Mouse (Mus musculus) hindbrain, postnatal 0 days (tissue): ENCODE measurements around the gene Hspb1. TPM values are rescaled to one million over a fixed set of nuclear protein-coding genes. Genes with fewer than 3 reads are reported as not detected.

Experiments used
- ATAC-seq: fragments of 200-750 bp; cut with Nextera tagmentation; 2 replicates; pipeline ENCODE4 v1.8.0; 2017; ENCODE audit warnings: mild to moderate bottlenecking, moderate TSS enrichment, moderate library complexity
- DNase-seq: peaks from one replicate; pipeline ENCODE4 v3.0.0-alpha.2; 2015; ENCODE audit warnings: low spot score
- H3K27ac ChIP-seq: fragments of 300-500 bp; sonication (generic); 2 replicates; pipeline ENCODE4 v1.5.1; 2014; ENCODE audit warnings: mild to moderate bottlenecking
- H3K27me3 ChIP-seq: fragments of 300-500 bp; sonication (generic); 2 replicates; pipeline ENCODE4 v1.6.1; 2014; ENCODE audit warnings: low read length, mixed read lengths; ENCODE audit not compliant: insufficient read depth
- H3K36me3 ChIP-seq: fragments of 300-500 bp; sonication (generic); 2 replicates; pipeline ENCODE4 v1.6.1; 2014; ENCODE audit warnings: low read length, mixed read lengths; ENCODE audit not compliant: insufficient read depth
- H3K4me1 ChIP-seq: fragments of 300-500 bp; sonication (generic); 2 replicates; pipeline ENCODE4 v1.6.1; 2014; ENCODE audit warnings: antibody characterized with exemption, low read length, mixed read lengths; ENCODE audit not compliant: insufficient read depth
- H3K4me2 ChIP-seq: fragments of 300-500 bp; sonication (generic); 2 replicates; pipeline ENCODE4 v1.6.1; 2014; ENCODE audit warnings: low read depth, mild to moderate bottlenecking, low read length, moderate library complexity, mixed read lengths
- H3K4me3 ChIP-seq: fragments of 300-500 bp; sonication (generic); 2 replicates; pipeline ENCODE4 v1.5.1; 2014; ENCODE audit warnings: low read length
- H3K9ac ChIP-seq: fragments of 300-500 bp; sonication (generic); replicated peaks from 2 replicates; pipeline ENCODE4 v1.6.1; 2014; ENCODE audit warnings: mild to moderate bottlenecking, low read length, moderate library complexity, mixed read lengths
- H3K9me3 ChIP-seq: fragments of 300-500 bp; sonication (generic); 2 replicates; pipeline ENCODE4 v1.6.1; 2016; ENCODE audit warnings: low read length, mixed read lengths
- CTCF ChIP-seq: IDR thresholded peaks from 2 replicates; pipeline ENCODE4 v1.5.1; 2016; ENCODE audit warnings: antibody characterized with exemption, control low read depth, low read depth
- WGBS: fragments of 180-500 bp; shearing (Covaris S2); extraction: QIAGEN DNeasy Blood & Tissue Kit; methylation state at CpG from one replicate; pipeline ENCODE4 v1.1.7; 2014; 5-methylcytosine and 5-hydroxymethylcytosine counted together
- polyA plus RNA-seq: library from polyadenylated mRNA; unstranded; fragments of >200 nt; fragmentation: Nextera tagmentation; extraction: Ambion mirVana; gene quantifications from 2 replicates; pipeline ENCODE4 v1.2.1, GENCODE M21; 2015
- total RNA-seq: library from RNA; depleted of rRNA; stranded (reverse); fragments of >200 nt; gene quantifications from 2 replicates; pipeline ENCODE4 v1.2.3, GENCODE M21; 2014

Hspb1 gene
- total and polyA plus RNA-seq, 2 experiments from 2014 or later, result 28.0 to 29.6 TPM

DNA sequence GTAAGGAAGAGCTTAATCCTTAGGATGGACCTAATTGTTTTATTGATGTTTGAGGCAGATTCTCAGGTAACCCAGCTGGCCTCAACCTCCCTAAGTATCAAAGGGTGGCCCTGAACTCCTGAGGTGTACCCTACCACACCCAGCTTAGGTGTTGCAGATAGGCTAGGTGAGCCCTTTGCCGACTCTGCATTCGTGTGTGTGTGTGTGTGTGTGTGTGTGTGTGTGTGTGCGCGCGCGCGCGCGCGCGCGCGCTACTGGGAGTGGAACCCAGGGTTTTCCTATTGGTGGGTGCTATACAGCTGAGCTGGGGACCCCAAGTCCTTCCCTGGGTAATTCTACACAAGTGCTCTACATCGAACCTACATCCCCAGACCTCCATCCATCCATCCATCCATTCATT lies 36.2 kb upstream of the Hspb1 start:
- H3K27ac ChIP-seq, result peak overlapping the region; percentile 67; the same call in 1 of the 2 replicates
- no peaks in the 10 kb centered on the region for H3K9me3 ChIP-seq
- H3K4me1 ChIP-seq, result peaks cover 2% of the 10 kb centered on the region; the same call in 1 of the 2 replicates
- TF ChIP-seq CTCF, result no peak
- H3K4me2 ChIP-seq, result no peak overlapping the region
- ATAC-seq (no peak), DNase-seq (no peak)
- no peak overlapping the region for H3K9ac ChIP-seq
- 13% methylated on average over 12 of the region's 14 CpGs for WGBS
- H3K4me3 ChIP-seq, result no peak overlapping the region
- peaks cover 12% of the 10 kb centered on the region for H3K27me3 ChIP-seq
- peaks cover 4% of the 10 kb centered on the region; the same call in 1 of the 2 replicates for H3K36me3 ChIP-seq

DNA sequence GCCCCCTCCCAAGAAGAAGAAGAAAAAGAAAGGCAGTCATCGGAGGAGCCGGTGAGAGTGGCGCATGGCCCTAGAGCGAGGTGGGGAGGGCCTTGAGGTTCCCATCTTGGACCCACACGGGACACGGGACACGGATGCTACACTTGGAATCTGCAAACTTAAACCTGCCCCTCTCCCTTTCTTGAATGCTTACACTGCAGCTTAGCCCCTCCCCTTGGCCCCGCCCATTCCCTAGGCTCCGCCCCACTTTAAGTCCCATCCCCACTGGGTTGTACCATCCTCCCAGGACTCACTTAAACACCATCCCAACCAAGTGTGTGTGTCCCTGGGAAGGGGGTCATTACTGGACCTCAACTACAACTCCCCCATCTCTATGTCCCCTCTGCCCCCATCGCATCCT lies 35.3 kb upstream of the Hspb1 start:
- peaks cover 12% of the 10 kb centered on the region for H3K27me3 ChIP-seq
- H3K9me3 ChIP-seq, result no peaks in the 10 kb centered on the region
- no peak overlapping the region for H3K27ac ChIP-seq
- H3K4me1 ChIP-seq, result peaks cover 2% of the 10 kb centered on the region; the same call in 1 of the 2 replicates
- no peak for TF ChIP-seq CTCF
- peaks cover 4% of the 10 kb centered on the region; the same call in 1 of the 2 replicates for H3K36me3 ChIP-seq
- no peak overlapping the region; the same call in 1 of the 2 replicates for H3K9ac ChIP-seq
- DNase-seq (no peak), ATAC-seq (no peak)
- 14% methylated on average over 9 of the region's 10 CpGs for WGBS
- H3K4me2 ChIP-seq, result no peak overlapping the region
- no peak overlapping the region for H3K4me3 ChIP-seq

DNA sequence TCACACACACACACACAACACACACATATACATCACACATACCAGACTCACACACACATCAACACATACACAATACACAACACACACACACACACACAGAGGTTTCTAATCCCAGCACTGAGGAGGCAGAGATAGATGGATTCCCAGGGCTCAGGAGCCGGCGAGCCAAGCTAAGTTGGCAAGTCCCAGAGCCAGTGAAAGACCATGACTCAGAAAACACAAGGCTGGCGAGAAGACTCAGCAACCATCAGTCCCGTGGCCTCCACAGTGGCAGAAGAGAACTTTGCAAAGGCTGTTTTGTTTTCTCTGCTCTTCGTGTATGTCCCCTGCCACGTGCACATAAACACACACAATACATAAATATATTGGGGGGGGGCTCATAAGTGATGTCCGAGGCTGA lies 34.0 kb upstream of the Hspb1 start:
- no peak overlapping the region for H3K9ac ChIP-seq
- DNase-seq (no peak), ATAC-seq (no peak)
- TF ChIP-seq CTCF, result no peak
- H3K4me3 ChIP-seq, result no peak overlapping the region
- H3K27me3 ChIP-seq, result peaks cover 12% of the 10 kb centered on the region
- 44% methylated on average over 7 of the region's 7 CpGs for WGBS
- peaks cover 2% of the 10 kb centered on the region; the same call in 1 of the 2 replicates for H3K4me1 ChIP-seq
- no peak overlapping the region for H3K27ac ChIP-seq
- no peaks in the 10 kb centered on the region for H3K9me3 ChIP-seq
- H3K4me2 ChIP-seq, result no peak overlapping the region
- peaks cover 4% of the 10 kb centered on the region; the same call in 1 of the 2 replicates for H3K36me3 ChIP-seq

DNA sequence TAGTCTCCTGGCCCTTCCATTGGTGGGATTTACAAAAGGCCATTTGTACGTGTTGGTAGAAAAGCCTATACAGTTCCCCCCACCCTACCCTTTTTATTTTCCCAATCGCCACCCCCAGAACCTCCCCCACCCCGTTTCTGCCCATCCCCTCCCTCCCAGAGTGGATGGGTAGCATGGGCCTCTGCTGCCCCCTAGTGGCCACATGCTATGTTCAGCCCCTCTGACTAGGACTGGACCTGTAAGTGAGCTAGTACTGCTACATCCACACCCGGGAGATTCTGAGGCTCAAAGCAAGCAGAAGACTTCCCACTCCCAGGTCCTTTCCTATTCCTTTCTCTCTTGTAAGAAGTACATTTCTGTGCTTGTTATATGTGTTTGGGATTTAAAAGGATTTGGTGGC lies 32.6 kb upstream of the Hspb1 start:
- ATAC-seq, result peak; percentile 75
- peak; percentile 88 for DNase-seq
- 5% methylated on average over 4 of the region's 4 CpGs for WGBS
- Histone ChIP-seq H3K4me1 (peaks cover 2% of the 10 kb centered on the region; the same call in 1 of the 2 replicates), H3K4me3 (no peak overlapping the region), H3K27me3 (peaks cover 12% of the 10 kb centered on the region), H3K9me3 (no peaks in the 10 kb centered on the region), H3K36me3 (peaks cover 4% of the 10 kb centered on the region; the same call in 1 of the 2 replicates), H3K9ac (no peak overlapping the region), H3K4me2 (no peak overlapping the region), H3K27ac (no peak overlapping the region)
- peak; percentile 94 for TF ChIP-seq CTCF

DNA sequence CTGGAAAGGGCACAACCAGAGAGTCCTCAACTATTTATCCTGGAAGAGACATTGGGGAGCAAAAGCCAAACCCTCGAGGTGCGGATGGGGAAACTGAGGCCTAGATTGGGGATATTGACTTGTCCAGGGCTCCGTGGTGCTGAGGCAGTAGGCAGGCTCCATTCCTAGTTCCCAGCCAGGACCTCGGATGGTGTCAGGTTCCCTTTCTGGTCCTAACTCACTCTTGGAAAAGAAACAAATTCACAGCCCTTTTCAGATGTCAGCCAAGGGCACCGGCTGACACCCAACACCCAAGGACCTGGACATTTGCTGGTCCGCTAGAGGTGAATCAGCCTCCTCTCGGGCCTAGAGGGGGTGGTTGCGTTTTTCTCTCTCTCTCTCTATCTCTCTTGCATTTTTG lies 21.1 kb upstream of the Hspb1 start:
- no peak for TF ChIP-seq CTCF
- H3K27me3 ChIP-seq, result no peaks in the 10 kb centered on the region
- H3K27ac ChIP-seq, result no peak overlapping the region
- H3K36me3 ChIP-seq, result no peaks in the 10 kb centered on the region; the same call in 1 of the 2 replicates
- WGBS, result 49% methylated on average over 8 of the region's 8 CpGs
- no peak overlapping the region for H3K4me3 ChIP-seq
- ATAC-seq (no peak), DNase-seq (no peak)
- no peak overlapping the region for H3K9ac ChIP-seq
- peaks cover 5% of the 10 kb centered on the region; the same call in 1 of the 2 replicates for H3K4me1 ChIP-seq
- H3K4me2 ChIP-seq, result no peak overlapping the region
- no peaks in the 10 kb centered on the region for H3K9me3 ChIP-seq

DNA sequence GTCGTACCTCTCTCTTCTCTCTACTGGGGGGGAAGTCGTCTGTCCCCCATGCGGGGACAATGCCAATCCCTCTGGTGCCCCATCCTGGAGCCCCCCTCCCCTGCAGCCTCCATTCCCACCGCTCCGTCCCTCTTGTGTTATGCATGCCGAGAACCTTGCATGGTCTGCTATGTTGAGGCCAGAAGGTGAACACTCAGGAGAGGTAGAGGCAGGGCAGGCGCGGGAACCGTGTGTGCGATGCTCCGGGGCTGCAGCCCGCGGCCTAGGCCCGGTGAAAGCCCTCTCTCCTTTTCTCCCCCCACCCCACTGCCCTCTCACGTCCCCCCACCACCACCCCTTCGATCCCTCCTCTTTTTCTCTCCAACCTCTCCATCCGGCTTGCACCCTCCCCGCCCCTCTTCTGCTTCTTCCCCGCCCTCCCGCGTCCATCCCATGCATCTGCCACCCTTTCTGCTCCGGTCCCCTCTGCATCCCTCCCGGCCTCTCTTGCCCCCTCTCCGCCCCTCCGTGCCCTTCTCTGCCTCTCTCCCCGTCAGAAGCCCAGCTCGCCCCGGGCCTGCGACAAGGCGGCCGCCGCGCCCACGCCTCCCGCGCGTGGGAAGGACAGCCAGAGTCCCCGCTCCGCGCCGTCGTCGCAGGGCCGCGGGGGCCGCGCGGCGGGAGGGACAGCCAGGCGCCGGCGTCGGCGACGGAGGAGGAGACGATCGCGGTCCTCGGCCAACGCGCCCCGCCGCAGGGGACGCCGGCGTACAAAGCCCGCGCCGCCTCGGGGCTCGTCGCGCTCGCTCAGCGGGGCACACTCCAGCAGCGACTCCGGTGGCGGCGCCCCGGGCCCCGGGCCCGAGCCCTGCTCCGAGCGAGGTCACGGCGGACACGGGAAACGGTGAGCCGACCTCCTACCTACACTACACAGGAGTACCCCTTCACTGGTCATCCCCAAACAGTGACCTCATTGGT lies 19.8 kb upstream of the Hspb1 start:
- ATAC-seq, result peak; percentile 54
- 2% methylated on average over 87 of the region's 89 CpGs for WGBS
- DNase-seq, result peak; percentile 52
- Histone ChIP-seq H3K36me3 (no peaks in the 10 kb centered on the region; the same call in 1 of the 2 replicates), H3K4me3 (peak overlapping the region; percentile 47), H3K9me3 (no peaks in the 10 kb centered on the region), H3K9ac (peak overlapping the region; percentile 66), H3K4me1 (peaks cover 5% of the 10 kb centered on the region; the same call in 1 of the 2 replicates), H3K27me3 (no peaks in the 10 kb centered on the region), H3K4me2 (peak overlapping the region; percentile 75), H3K27ac (0 out of 2 replicates have a peak overlapping the region, but pooled peaks have one; percentile 54)
- TF ChIP-seq CTCF, result no peak
